Comparison of ENCODE assay signal across 8 mouse cellular contexts in genomic region chr1:89566578-89567488, GRCm38 (mm10).
DNase-seq lines count a peak whose midpoint lies in the region; ATAC-seq lines count a peak whose summit lies in the region.

No protein-coding gene starts in this region.

- WGBS in forebrain, embryonic 10.5 days = 34% methylated on average over 9 of the region's 9 CpGs
- 31% methylated on average over 9 of the region's 9 CpGs for WGBS in midbrain, embryonic 10.5 days
- WGBS in kidney, embryonic 14.5 days = 34% methylated on average over 9 of the region's 9 CpGs

- peak overlapping the region; percentile 74 for H3K27ac ChIP-seq in forebrain, embryonic 10.5 days
- peak overlapping the region; percentile 61 for H3K27ac ChIP-seq in midbrain, embryonic 10.5 days (replicated peaks)
- no peak overlapping the region for H3K27ac ChIP-seq in kidney, embryonic 14.5 days (ENCODE audit: low read depth, low read length)

- ATAC-seq in granulocyte monocyte progenitor cell, adult 5-6 weeks (replicated peaks; ENCODE audit: poor library complexity, severe bottlenecking) = no peak
- ATAC-seq in kidney, embryonic 14.5 days (ENCODE audit: low FRiP score, low TSS enrichment) = no peak

- no peaks in the 10 kb centered on the region for H3K36me3 ChIP-seq in forebrain, embryonic 10.5 days (replicated peaks)
- H3K36me3 ChIP-seq in midbrain, embryonic 10.5 days = no peaks in the 10 kb centered on the region
- no peaks in the 10 kb centered on the region for H3K36me3 ChIP-seq in kidney, embryonic 14.5 days (ENCODE audit: control insufficient read depth, insufficient read depth, low read length)

- H3K4me1 ChIP-seq in forebrain, embryonic 10.5 days = peaks cover 88% of the 10 kb centered on the region
- H3K4me1 ChIP-seq in midbrain, embryonic 10.5 days = peaks cover 93% of the 10 kb centered on the region
- H3K4me1 ChIP-seq in kidney, embryonic 14.5 days (ENCODE audit: control insufficient read depth, insufficient read depth, low read length) = peaks cover 35% of the 10 kb centered on the region

- H3K9me3 ChIP-seq in forebrain, embryonic 10.5 days = no peaks in the 10 kb centered on the region
- no peaks in the 10 kb centered on the region for H3K9me3 ChIP-seq in midbrain, embryonic 10.5 days (replicated peaks)
- no peaks in the 10 kb centered on the region for H3K9me3 ChIP-seq in kidney, embryonic 14.5 days (ENCODE audit: control insufficient read depth, low read length)

- no peak overlapping the region for H3K9ac ChIP-seq in kidney, embryonic 14.5 days (ENCODE audit: low read depth, low read length)

- no peaks in the 10 kb centered on the region for H3K27me3 ChIP-seq in forebrain, embryonic 10.5 days (ENCODE audit: poor library complexity, severe bottlenecking)
- no peaks in the 10 kb centered on the region for H3K27me3 ChIP-seq in midbrain, embryonic 10.5 days (ENCODE audit: low read depth, poor library complexity, severe bottlenecking)
- H3K27me3 ChIP-seq in kidney, embryonic 14.5 days (ENCODE audit: control insufficient read depth, insufficient read depth, low read length) = no peaks in the 10 kb centered on the region

- no peak overlapping the region for H3K4me3 ChIP-seq in forebrain, embryonic 10.5 days
- no peak overlapping the region for H3K4me3 ChIP-seq in midbrain, embryonic 10.5 days
- H3K4me3 ChIP-seq in kidney, embryonic 14.5 days (ENCODE audit: low read length) = no peak overlapping the region

- DNase-seq in adrenal gland, adult 2 months = peak; percentile 81
- DNase-seq in adrenal gland, postnatal 4 days (ENCODE audit: low spot score in 2 of 2) = no peak
- DNase-seq in Muller cell, postnatal 12 days (ENCODE audit: inconsistent ontology term) = peak; percentile 89
- no peak for DNase-seq in forebrain, embryonic 10.5 days (ENCODE audit: extremely low spot score, low spot score)
- no peak for DNase-seq in midbrain, embryonic 10.5 days (ENCODE audit: low spot score)
- DNase-seq in layer of hippocampus, adult 18-20 months (ENCODE audit: low spot score in 2 of 2) = no peak

- H3K4me2 ChIP-seq in kidney, embryonic 14.5 days (replicated peaks; ENCODE audit: low read depth, low read length) = no peak overlapping the region

Comparison
In these comparisons a context has a peak if more than half of its experiments do, and no peak if none do; other contexts are left out.
1. DNase-seq: peak in adrenal gland, adult 2 months (single experiment) and Muller cell, postnatal 12 days (single experiment); none in adrenal gland, postnatal 4 days (0 of 2), forebrain, embryonic 10.5 days (single experiment), midbrain, embryonic 10.5 days (single experiment) and layer of hippocampus, adult 18-20 months (0 of 2).